ENCODE assay signal across 14 mouse cellular contexts in the genomic region with DNA sequence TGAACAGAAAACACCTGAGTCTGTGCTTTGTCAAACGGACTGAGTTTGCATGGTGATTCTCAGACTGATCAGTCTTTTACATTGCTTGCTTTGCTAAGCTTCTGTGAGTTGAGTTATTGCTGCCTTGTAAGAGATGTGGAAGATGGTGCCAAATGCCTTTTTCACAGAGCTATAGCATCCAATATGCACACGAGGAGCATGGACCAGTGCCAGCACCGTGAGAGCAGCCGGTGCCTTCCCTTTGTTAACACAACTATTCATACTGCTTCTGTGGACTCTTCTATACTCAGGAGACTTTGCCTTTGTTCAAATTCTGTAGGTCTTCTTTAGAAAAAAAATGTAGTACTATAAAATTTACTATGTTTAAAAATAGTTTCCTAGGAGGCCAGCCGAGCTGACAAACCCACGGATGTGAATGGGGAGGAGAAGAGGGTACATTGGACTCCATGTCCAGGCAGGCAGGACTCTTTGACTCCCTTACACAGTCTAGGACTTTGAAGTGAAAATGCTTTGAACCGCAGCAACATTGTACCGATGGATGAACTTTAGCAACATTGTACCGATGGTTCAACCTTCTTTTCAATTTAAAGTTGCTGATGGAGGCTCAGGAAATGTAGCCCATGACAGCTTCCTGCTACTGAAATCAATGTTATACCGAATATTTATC.
A peak's percentile ranks its signal among the peaks of the same experiment; 100 is the strongest.
DNase-seq lines count a peak whose midpoint lies in the region; ATAC-seq and TF ChIP-seq lines count a peak whose summit lies in the region.
"Had no signal": no experiment of that assay in that cellular context is flagged by ENCODE, and none has a peak within 500 bp of the region (broad histone marks: within the 10 kb centered on the region; RNA-seq: fewer than 3 reads in every experiment).

No protein-coding gene starts in this region.

- H3K4me1 ChIP-seq in lung, embryonic 15.5 days: peaks cover 13% of the 10 kb centered on the region; the same call in 1 of the 2 replicates
- peaks cover 27% of the 10 kb centered on the region for H3K4me1 ChIP-seq in hindbrain, embryonic 13.5 days (replicated peaks)
- H3K4me1 ChIP-seq in midbrain, postnatal 0 days (ENCODE audit: insufficient read depth, low read length): peaks cover 13% of the 10 kb centered on the region
- H3K4me1 ChIP-seq: limb, embryonic 15.5 days had no signal

- no peaks in the 10 kb centered on the region for H3K9me3 ChIP-seq in lung, embryonic 15.5 days
- no peaks in the 10 kb centered on the region for H3K9me3 ChIP-seq in hindbrain, embryonic 13.5 days
- H3K9me3 ChIP-seq in midbrain, postnatal 0 days (ENCODE audit: low read length): no peaks in the 10 kb centered on the region
- H3K9me3 ChIP-seq: limb, embryonic 15.5 days had no signal

- TF ChIP-seq CTCF in midbrain, postnatal 0 days (IDR thresholded peaks at IDR 0.05): no peak

- intact Hi-C loops in gastrocnemius, postnatal 14 days (cut with DNase I; ENCODE audit: low total_unique reads): no loop called here

- 46% methylated on average over 10 of the region's 10 CpGs for WGBS in lung, embryonic 15.5 days
- 39% methylated on average over 10 of the region's 10 CpGs for WGBS in hindbrain, embryonic 13.5 days
- 27% methylated on average over 10 of the region's 10 CpGs for WGBS in midbrain, postnatal 0 days

- 0 out of 2 replicates have a peak overlapping the region, but pooled peaks have one; percentile 4 for H3K4me2 ChIP-seq in lung, embryonic 15.5 days
- peak overlapping the region; percentile 20; the same call in 1 of the 2 replicates for H3K4me2 ChIP-seq in hindbrain, embryonic 13.5 days
- no peak overlapping the region for H3K4me2 ChIP-seq in midbrain, postnatal 0 days (ENCODE audit: low read depth, low read length, poor library complexity, severe bottlenecking)
- H3K4me2 ChIP-seq: limb, embryonic 15.5 days had no signal

- ATAC-seq in lung, embryonic 15.5 days (ENCODE audit: borderline replicate concordance, extremely low read depth, low FRiP score, low TSS enrichment): no peak
- peak; percentile 83 for ATAC-seq in hindbrain, embryonic 13.5 days (ENCODE audit: low FRiP score)
- no peak for ATAC-seq in midbrain, postnatal 0 days (ENCODE audit: low FRiP score)
- no peak for ATAC-seq in megakaryocyte progenitor cell, adult 5-6 weeks (replicated peaks; ENCODE audit: poor library complexity)
- ATAC-seq: activated CD4-positive, CD25-positive, alpha-beta regulatory T cell, adult 4 months had no signal

- no peak overlapping the region for H3K4me3 ChIP-seq in lung, embryonic 15.5 days
- H3K4me3 ChIP-seq in hindbrain, embryonic 13.5 days: no peak overlapping the region
- no peak overlapping the region for H3K4me3 ChIP-seq in midbrain, postnatal 0 days (ENCODE audit: low read depth, low read length)
- H3K4me3 ChIP-seq: heart, adult 2 months; layer of hippocampus, adult 2 months; limb, embryonic 15.5 days had no signal

- H3K27me3 ChIP-seq in lung, embryonic 15.5 days: no peaks in the 10 kb centered on the region
- no peaks in the 10 kb centered on the region; the same call in 1 of the 2 replicates for H3K27me3 ChIP-seq in hindbrain, embryonic 13.5 days
- no peaks in the 10 kb centered on the region for H3K27me3 ChIP-seq in midbrain, postnatal 0 days (ENCODE audit: insufficient read depth, low read length)
- H3K27me3 ChIP-seq: limb, embryonic 15.5 days had no signal

- H3K9ac ChIP-seq in lung, embryonic 15.5 days: no peak overlapping the region
- no peak overlapping the region for H3K9ac ChIP-seq in hindbrain, embryonic 13.5 days
- H3K9ac ChIP-seq in midbrain, postnatal 0 days (replicated peaks; ENCODE audit: low read length, poor library complexity, severe bottlenecking): no peak overlapping the region
- H3K9ac ChIP-seq: limb, embryonic 15.5 days had no signal

- H3K27ac ChIP-seq in lung, embryonic 15.5 days: peak overlapping the region; percentile 74
- H3K27ac ChIP-seq in hindbrain, embryonic 13.5 days: peak overlapping the region; percentile 64
- no peak overlapping the region for H3K27ac ChIP-seq in midbrain, postnatal 0 days (ENCODE audit: low read depth, low read length)
- H3K27ac ChIP-seq: heart, adult 2 months; layer of hippocampus, adult 2 months; limb, embryonic 15.5 days; macrophage had no signal

- DNase-seq in cerebellum, postnatal 36 days: peak; percentile 27 to 28
- DNase-seq in cerebellum, adult 8-10 months: no peak
- no peak for DNase-seq in lung, postnatal 10 days
- peak; percentile 75 for DNase-seq in midbrain, postnatal 0 days (ENCODE audit: low spot score)
- DNase-seq in gastrocnemius, postnatal 14 days: no peak
- DNase-seq: heart, adult 2 months; thymus, postnatal 25 days had no signal

- no peaks in the 10 kb centered on the region for H3K36me3 ChIP-seq in lung, embryonic 15.5 days
- no peaks in the 10 kb centered on the region for H3K36me3 ChIP-seq in hindbrain, embryonic 13.5 days
- H3K36me3 ChIP-seq in midbrain, postnatal 0 days (ENCODE audit: insufficient read depth, low read length): no peaks in the 10 kb centered on the region
- H3K36me3 ChIP-seq: limb, embryonic 15.5 days had no signal

Comparison
In these comparisons a context has a peak if more than half of its experiments do, and no peak if none do; other contexts are left out.
1. DNase-seq: peak in cerebellum, postnatal 36 days (2 of 2) and midbrain, postnatal 0 days (single experiment); none in cerebellum, adult 8-10 months (single experiment), lung, postnatal 10 days (single experiment) and gastrocnemius, postnatal 14 days (single experiment).